Mouse (Mus musculus): ENCODE measurements around the gene Olfr2. TPM values are rescaled to one million over a fixed set of nuclear protein-coding genes. Genes with fewer than 3 reads are reported as not detected.
"Not testable (repeated sequence)": the region's sequence is repeated elsewhere in the genome, so short reads cannot be mapped to it uniquely, and the experiment has no call there.

Gene Olfr2
- polyA plus RNA-seq, 1 experiment, result not detected

- 56% methylated on average over 3 of the region's 3 CpGs for whole genome bisulfite sequencing
Observed at GRCm38 (mm10) chr7:107004169-107004568, 1.7 kb downstream of the Olfr2 start.

GRCm38 (mm10) chr7:107000798-107001197 is 5.1 kb downstream of the Olfr2 start:
- DNase-seq, result no peak
- H3K4me1 ChIP-seq (ENCODE audit: control insufficient read depth, insufficient read depth, low read length), result no peaks in the 10 kb centered on the region
- H3K27ac ChIP-seq (ENCODE audit: insufficient read depth, low read depth, low read length), result no peak overlapping the region
- WGBS, result 86% methylated on average over 7 of the region's 7 CpGs
- TF ChIP-seq POLR2A (IDR thresholded peaks at IDR 0.05; ENCODE audit: low read depth, low read length) (no peak), CTCF (conservative IDR thresholded peaks at IDR 0.05; ENCODE audit: insufficient read depth, insufficient read length, low read depth, low read length) (no peak)
- no peaks in the 10 kb centered on the region for H3K36me3 ChIP-seq (ENCODE audit: control insufficient read depth, insufficient read depth, low read length)
- no peaks in the 10 kb centered on the region for H3K27me3 ChIP-seq (replicated peaks; ENCODE audit: control insufficient read depth, insufficient read depth, low read length)
- H3K4me3 ChIP-seq (ENCODE audit: insufficient read depth, low read depth, low read length), result no peak overlapping the region

More at GRCm38 (mm10) chr7:107004169-107004568, 1.7 kb downstream of the Olfr2 start:
- no peaks in the 10 kb centered on the region for H3K36me3 ChIP-seq (ENCODE audit: control insufficient read depth, insufficient read depth, low read length)
- no peak overlapping the region for H3K27ac ChIP-seq (ENCODE audit: insufficient read depth, low read depth, low read length)
- DNase-seq, result no peak
- no peak for TF ChIP-seq CTCF (conservative IDR thresholded peaks at IDR 0.05; ENCODE audit: insufficient read depth, insufficient read length, low read depth, low read length)
- no peak for TF ChIP-seq POLR2A (IDR thresholded peaks at IDR 0.05; ENCODE audit: low read depth, low read length)
- no peak overlapping the region for H3K4me3 ChIP-seq (ENCODE audit: insufficient read depth, low read depth, low read length)
- no peaks in the 10 kb centered on the region for H3K27me3 ChIP-seq (replicated peaks; ENCODE audit: control insufficient read depth, insufficient read depth, low read length)
- H3K4me1 ChIP-seq (ENCODE audit: control insufficient read depth, insufficient read depth, low read length), result no peaks in the 10 kb centered on the region

GRCm38 (mm10) chr7:106985236-106985635 is 20.6 kb downstream of the Olfr2 start:
- Histone ChIP-seq H3K36me3 (ENCODE audit: control insufficient read depth, insufficient read depth, low read length) (no peaks in the 10 kb centered on the region), H3K4me3 (ENCODE audit: insufficient read depth, low read depth, low read length) (no peak overlapping the region), H3K4me1 (ENCODE audit: control insufficient read depth, insufficient read depth, low read length) (no peaks in the 10 kb centered on the region), H3K27ac (ENCODE audit: insufficient read depth, low read depth, low read length) (no peak overlapping the region), H3K27me3 (replicated peaks; ENCODE audit: control insufficient read depth, insufficient read depth, low read length) (no peaks in the 10 kb centered on the region)
- DNase-seq, result no peak
- TF ChIP-seq CTCF (conservative IDR thresholded peaks at IDR 0.05; ENCODE audit: insufficient read depth, insufficient read length, low read depth, low read length) (no peak), POLR2A (IDR thresholded peaks at IDR 0.05; ENCODE audit: low read depth, low read length) (no peak)
- 92% methylated on average over 3 of the region's 3 CpGs for WGBS

GRCm38 (mm10) chr7:106975353-106975752 is 30.5 kb downstream of the Olfr2 start, which contains the start of gene Olfr711:
Gene Olfr711 (minus strand): TSS chr7:106975453.
- H3K27ac ChIP-seq (ENCODE audit: insufficient read depth, low read depth, low read length), result no peak within 1 kb of the TSS
- WGBS, result 54% methylated on average over 1 of the region's 1 CpGs
- TF ChIP-seq CTCF (conservative IDR thresholded peaks at IDR 0.05; ENCODE audit: insufficient read depth, insufficient read length, low read depth, low read length) (no peak), POLR2A (IDR thresholded peaks at IDR 0.05; ENCODE audit: low read depth, low read length) (no peak)
- no peak for DNase-seq
- H3K27me3 ChIP-seq (replicated peaks; ENCODE audit: control insufficient read depth, insufficient read depth, low read length), result no peaks in the 10 kb centered on the region
- H3K4me1 ChIP-seq (ENCODE audit: control insufficient read depth, insufficient read depth, low read length), result no peaks in the 10 kb centered on the region
- no peaks in the 10 kb centered on the region for H3K36me3 ChIP-seq (ENCODE audit: control insufficient read depth, insufficient read depth, low read length)
- H3K4me3 ChIP-seq (ENCODE audit: insufficient read depth, low read depth, low read length), result no peak within 1 kb of the TSS

GRCm38 (mm10) chr7:106967503-106967902 is 38.4 kb downstream of the Olfr2 start:
- H3K27ac ChIP-seq (ENCODE audit: insufficient read depth, low read depth, low read length); H3K36me3 ChIP-seq (ENCODE audit: control insufficient read depth, insufficient read depth, low read length); H3K27me3 ChIP-seq (replicated peaks; ENCODE audit: control insufficient read depth, insufficient read depth, low read length); H3K4me1 ChIP-seq (ENCODE audit: control insufficient read depth, insufficient read depth, low read length); DNase-seq; H3K4me3 ChIP-seq (ENCODE audit: insufficient read depth, low read depth, low read length): not testable (repeated sequence)
- 0 out of 2 replicates have a peak, but pooled peaks have one; percentile 18 for TF ChIP-seq CTCF (conservative IDR thresholded peaks at IDR 0.05; ENCODE audit: insufficient read depth, insufficient read length, low read depth, low read length)

- DNase-seq, result no peak
Observed at GRCm38 (mm10) chr7:106963837-106964236, 42.0 kb downstream of the Olfr2 start, which contains the start of gene Olfr6. Gene Olfr6 (minus strand): TSS chr7:106963937.

GRCm38 (mm10) chr7:106948212-106948611 is 57.7 kb downstream of the Olfr2 start, which contains the start of gene Olfr710:
Gene Olfr710 (minus strand): TSS chr7:106948312.
- H3K4me1 ChIP-seq (ENCODE audit: control insufficient read depth, insufficient read depth, low read length), result no peaks in the 10 kb centered on the region
- H3K36me3 ChIP-seq (ENCODE audit: control insufficient read depth, insufficient read depth, low read length), result no peaks in the 10 kb centered on the region
- no peak within 1 kb of the TSS for H3K27ac ChIP-seq (ENCODE audit: insufficient read depth, low read depth, low read length)
- DNase-seq, result no peak
- WGBS, result 68% methylated on average over 3 of the region's 3 CpGs
- TF ChIP-seq CTCF (conservative IDR thresholded peaks at IDR 0.05; ENCODE audit: insufficient read depth, insufficient read length, low read depth, low read length), result no peak
- no peak for TF ChIP-seq POLR2A (IDR thresholded peaks at IDR 0.05; ENCODE audit: low read depth, low read length)
- no peaks in the 10 kb centered on the region for H3K27me3 ChIP-seq (replicated peaks; ENCODE audit: control insufficient read depth, insufficient read depth, low read length)
- no peak within 1 kb of the TSS for H3K4me3 ChIP-seq (ENCODE audit: insufficient read depth, low read depth, low read length)

More at GRCm38 (mm10) chr7:106963837-106964236, 42.0 kb downstream of the Olfr2 start, which contains the start of gene Olfr6:
- Histone ChIP-seq H3K27me3 (replicated peaks; ENCODE audit: control insufficient read depth, insufficient read depth, low read length) (no peaks in the 10 kb centered on the region), H3K27ac (ENCODE audit: insufficient read depth, low read depth, low read length) (no peak within 1 kb of the TSS), H3K36me3 (ENCODE audit: control insufficient read depth, insufficient read depth, low read length) (no peaks in the 10 kb centered on the region), H3K4me1 (ENCODE audit: control insufficient read depth, insufficient read depth, low read length) (no peaks in the 10 kb centered on the region), H3K4me3 (ENCODE audit: insufficient read depth, low read depth, low read length) (no peak within 1 kb of the TSS)
- WGBS, result 84% methylated on average over 1 of the region's 1 CpGs
- no peak for TF ChIP-seq CTCF (conservative IDR thresholded peaks at IDR 0.05; ENCODE audit: insufficient read depth, insufficient read length, low read depth, low read length)

Other genes with a start within 250 kb of the Olfr2 start
- gene Olfr699, start 212.9 kb downstream of the Olfr2 start, polyA plus RNA-seq (2012; rRNA removed), result not detected in 2 replicates
- gene Olfr700, start 197.2 kb downstream of the Olfr2 start, polyA plus RNA-seq (2012; rRNA removed), result not detected in 2 replicates
- gene Olfr701, start 191.9 kb downstream of the Olfr2 start, polyA plus RNA-seq (2012; rRNA removed), result not detected in 2 replicates
- gene Olfr702, start 172.2 kb downstream of the Olfr2 start, polyA plus RNA-seq (2012; rRNA removed), result not detected in 2 replicates
- gene Olfr703, start 162.7 kb downstream of the Olfr2 start, polyA plus RNA-seq (2012; rRNA removed), result not detected in 2 replicates
- gene Olfr704, start 142.9 kb downstream of the Olfr2 start, polyA plus RNA-seq (2012; rRNA removed), result not detected in 2 replicates
- not detected in 2 replicates for gene Olfr705, start 129.2 kb downstream of the Olfr2 start, polyA plus RNA-seq (2012; rRNA removed)
- not detected in 2 replicates for gene Olfr706, start 117.9 kb downstream of the Olfr2 start, polyA plus RNA-seq (2012; rRNA removed)
- gene Olfr707, start 104.8 kb downstream of the Olfr2 start, polyA plus RNA-seq (2012; rRNA removed), result not detected in 2 replicates
- not detected in 2 replicates for gene Olfr1532-ps1, start 98.1 kb downstream of the Olfr2 start, polyA plus RNA-seq (2012; rRNA removed)
- gene Olfr709-ps1, start 73.9 kb downstream of the Olfr2 start, polyA plus RNA-seq (2012; rRNA removed), result not detected in 2 replicates
- not detected in 2 replicates for gene Olfr710, start 57.8 kb downstream of the Olfr2 start, polyA plus RNA-seq (2012; rRNA removed)
- not detected in 2 replicates for gene Olfr6, start 42.1 kb downstream of the Olfr2 start, polyA plus RNA-seq (2012; rRNA removed)
- gene Olfr711, start 30.6 kb downstream of the Olfr2 start, polyA plus RNA-seq (2012; rRNA removed), result not detected in 2 replicates
- not detected in 2 replicates for gene Olfr713, start 25.1 kb upstream of the Olfr2 start, polyA plus RNA-seq (2012; rRNA removed)
- not detected in 2 replicates for gene Olfr714, start 64.9 kb upstream of the Olfr2 start, polyA plus RNA-seq (2012; rRNA removed)
- not detected in 2 replicates for gene Olfr17, start 87.1 kb upstream of the Olfr2 start, polyA plus RNA-seq (2012; rRNA removed)
- not detected in 2 replicates for gene Olfr715b, start 104.3 kb upstream of the Olfr2 start, polyA plus RNA-seq (2012; rRNA removed)
- not detected in 2 replicates for gene Olfr715, start 125.0 kb upstream of the Olfr2 start, polyA plus RNA-seq (2012; rRNA removed)
- not detected in 2 replicates for gene Olfr716, start 132.3 kb upstream of the Olfr2 start, polyA plus RNA-seq (2012; rRNA removed)
- not detected in 2 replicates for gene Nlrp14, start 160.9 kb upstream of the Olfr2 start, polyA plus RNA-seq (2012; rRNA removed)
- gene Rbmxl2, start 203.4 kb upstream of the Olfr2 start, polyA plus RNA-seq (2012; rRNA removed), result not detected in 2 replicates

All from kidney, adult 2 months (tissue).